Mouse (Mus musculus) cerebellum, adult 9-10 months (tissue): ENCODE data around the gene Dytn.

ENCODE experiments used
- DNase-seq: peaks from one replicate; pipeline ENCODE4 v3.0.0; 2022

Gene Dytn

DNA sequence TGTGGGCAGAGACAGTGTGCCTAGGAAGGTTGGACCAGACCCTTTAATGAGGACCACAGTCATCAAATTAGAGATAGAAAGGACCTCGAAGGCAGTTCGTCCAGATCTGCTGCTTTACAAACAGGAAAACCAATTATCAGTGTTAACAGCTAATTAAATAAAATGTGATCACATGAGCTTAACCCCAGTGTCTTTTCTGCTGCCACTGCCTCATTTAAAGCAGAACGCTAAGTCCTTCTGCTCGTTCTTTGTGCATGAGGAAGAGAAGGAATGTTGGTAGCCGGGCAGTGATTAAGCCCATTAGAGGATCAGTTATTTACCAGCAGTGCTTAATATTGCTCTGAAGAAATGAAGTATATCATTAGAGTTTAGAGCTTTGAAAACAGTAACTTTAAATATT, 109.9 kb downstream of the Dytn start:
- no peak for DNase-seq

DNA sequence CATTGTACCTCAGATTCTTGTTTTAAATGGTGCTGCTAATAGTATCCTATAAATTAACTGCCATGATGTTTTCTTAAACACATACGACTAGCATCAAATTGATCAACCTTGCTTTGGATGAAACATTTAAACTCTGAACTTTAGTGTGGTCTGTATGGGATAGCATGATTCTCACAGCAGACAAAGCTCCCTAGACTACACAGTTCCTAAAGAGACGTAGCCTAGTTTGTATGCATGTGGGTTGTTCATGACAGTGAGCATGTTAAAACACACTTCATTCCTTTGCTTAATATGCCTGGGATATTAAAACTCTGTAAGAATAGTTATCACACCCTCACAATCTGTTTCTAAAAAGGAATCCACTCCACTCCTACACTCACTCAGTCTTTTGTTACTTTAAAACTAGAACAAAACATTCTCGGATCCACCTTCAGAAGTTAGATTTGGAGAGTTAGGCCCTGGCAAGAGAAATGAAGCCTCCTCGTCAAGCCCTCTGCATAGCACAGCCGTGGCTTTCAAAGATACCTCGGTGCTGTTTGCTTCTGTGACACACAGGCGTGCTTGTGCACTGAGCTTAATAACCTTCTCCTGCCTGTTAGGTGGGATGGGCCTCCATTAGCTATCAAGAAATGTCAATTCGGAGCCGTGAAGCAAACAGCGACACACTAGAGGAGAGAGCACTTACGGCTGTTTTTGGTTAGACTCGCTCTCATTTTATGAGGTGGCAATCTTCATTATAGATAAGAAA, 112.7 kb downstream of the Dytn start:
- no peak for DNase-seq

DNA sequence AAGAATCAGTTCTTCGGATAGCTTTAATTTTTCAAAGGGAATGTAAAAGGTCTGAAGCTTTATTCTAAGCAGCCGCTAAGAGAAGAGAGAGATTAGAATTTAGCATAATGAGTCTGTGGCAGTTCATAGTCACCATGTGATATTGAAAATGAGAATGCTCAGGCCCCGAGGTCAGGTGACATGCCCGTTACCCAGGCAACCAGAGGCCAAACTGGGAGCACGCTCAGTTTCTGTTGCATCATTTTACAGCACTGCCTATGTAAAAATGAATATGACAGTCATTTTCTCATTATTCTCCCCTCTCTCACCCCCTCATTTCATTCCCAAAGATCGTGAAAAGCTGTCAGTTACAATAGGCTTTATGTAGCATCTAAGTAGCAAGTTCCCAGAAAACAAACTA, 113.3 kb downstream of the Dytn start:
- DNase-seq = no peak
